Mouse (Mus musculus) adrenal gland, adult 2 months (tissue): Measurements from ENCODE around the gene Gm38100. TPM values are rescaled to one million over a fixed set of nuclear protein-coding genes. Genes with fewer than 3 reads are reported as not detected.

Source experiments
- DNase-seq: peaks from one replicate; pipeline ENCODE4 v3.0.0; 2021
- long read RNA-seq: library from polyadenylated mRNA; stranded (forward); transcript quantifications from one replicate; pipeline ENCODE4 v2.0.0, GENCODE M21; 2021
- polyA plus RNA-seq: library from polyadenylated mRNA; depleted of rRNA; stranded (reverse); fragments of >200 nt; gene quantifications from 2 replicates; pipeline ENCODE4 v1.2.3, GENCODE M21; 2012; rRNA removed
- total RNA-seq, 2 experiments: library from RNA; stranded (reverse); gene quantifications; 2 replicates each; pipeline ENCODE4 v1.2.3; 2021

Gene Gm38100
- total RNA-seq, result not detected
- polyA plus RNA-seq, result not detected in 2 replicates
- long read RNA-seq, result 0 reads

- DNase-seq, result no peak
Observed at GRCm38 (mm10) chr1:175920029-175920428, at the start of gene Gm38100. Gene Gm38100, plus strand, starts transcription at chr1:175920329.

- DNase-seq, result no peak
Observed at GRCm38 (mm10) chr1:175870716-175871115, 49.4 kb upstream of the Gm38100 start.

DNA sequence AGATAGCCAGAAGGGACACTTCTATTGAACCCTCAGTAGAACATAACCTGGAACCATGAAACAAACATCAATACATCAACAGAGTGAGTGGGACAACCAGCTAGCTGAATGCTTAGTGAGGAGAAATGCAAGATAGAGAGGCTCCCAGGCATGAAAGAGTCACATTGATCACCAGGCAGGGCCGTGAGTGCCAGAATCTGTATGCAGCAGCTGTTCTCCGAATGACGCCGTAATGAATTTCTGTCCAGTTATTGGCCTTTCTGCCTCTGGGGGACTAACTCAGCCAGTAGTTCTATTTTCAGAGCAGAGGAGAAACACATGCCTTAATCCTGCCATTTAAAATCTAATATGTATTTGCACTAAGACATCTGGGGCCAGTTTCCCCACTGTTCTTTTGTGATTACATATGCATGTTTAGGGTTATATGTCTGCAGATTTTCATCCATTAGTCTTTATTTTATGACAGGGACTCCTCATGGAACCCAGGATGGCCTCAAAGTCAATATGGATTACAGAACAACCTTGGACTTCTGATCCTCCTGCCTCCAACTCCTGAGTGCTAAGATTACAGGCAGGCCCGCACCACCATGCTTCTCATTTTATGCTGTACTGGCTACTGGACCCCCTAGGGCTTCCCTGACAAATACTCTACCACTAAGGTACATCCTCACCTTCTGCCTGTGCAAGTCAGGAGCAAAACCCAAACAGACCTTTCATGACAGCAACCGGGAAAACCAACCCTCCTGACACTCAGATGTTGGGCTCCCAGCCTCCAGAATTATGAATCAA, 47.9 kb upstream of the Gm38100 start:
- no peak for DNase-seq

- DNase-seq, result peak; percentile 93
Observed at GRCm38 (mm10) chr1:175880453-175881296, 39.5 kb upstream of the Gm38100 start, which contains the start of gene Exo1. Gene Exo1, plus strand, starts transcription at chr1:175880581.

GRCm38 (mm10) chr1:175883398-175883797, 36.7 kb upstream of the Gm38100 start:
- DNase-seq, result no peak

GRCm38 (mm10) chr1:175893263-175893662, 26.9 kb upstream of the Gm38100 start:
- DNase-seq, result no peak

DNA sequence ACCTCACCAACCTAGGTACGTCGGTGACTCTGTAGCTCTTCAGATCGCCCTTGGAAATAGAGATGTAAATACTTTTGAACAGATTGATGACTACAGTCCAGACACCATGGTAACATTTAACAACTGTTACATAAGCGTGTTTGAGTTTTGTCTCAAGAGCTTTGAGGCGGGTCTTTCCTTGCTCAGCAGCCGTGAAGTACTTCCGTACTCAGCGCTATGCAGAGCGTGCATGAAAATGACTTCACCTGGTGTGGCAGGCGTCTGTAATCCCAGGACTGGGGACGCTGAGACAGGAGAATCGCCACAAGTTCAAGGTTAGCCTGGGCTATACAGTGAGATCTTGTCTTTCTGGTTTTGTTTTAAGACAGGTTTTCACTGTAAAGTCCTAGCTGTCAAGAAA, 26.4 kb upstream of the Gm38100 start:
- no peak for DNase-seq

DNA sequence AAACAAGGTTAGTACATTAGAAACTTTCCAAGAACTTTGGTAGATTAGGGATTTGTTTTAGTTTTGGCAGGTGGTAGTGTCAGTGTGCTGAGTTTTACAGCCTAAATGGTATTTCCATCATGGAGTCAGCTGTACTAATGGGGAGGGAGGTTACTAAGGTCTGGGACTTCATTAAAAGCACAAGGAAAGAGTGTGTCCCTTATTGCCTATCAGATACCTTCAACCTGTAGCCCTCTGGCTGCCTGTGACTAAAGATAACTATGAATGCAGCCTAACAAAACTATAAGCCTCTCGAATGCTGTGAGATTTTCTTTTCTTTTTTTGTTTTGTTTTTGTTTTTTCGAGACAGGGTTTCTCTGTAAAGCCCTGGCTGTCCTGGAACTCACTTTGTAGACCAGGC, 8.9 kb upstream of the Gm38100 start:
- no peak for DNase-seq

GRCm38 (mm10) chr1:175912038-175912437, 8.1 kb upstream of the Gm38100 start:
- DNase-seq, result no peak

GRCm38 (mm10) chr1:175913728-175914303, 6.3 kb upstream of the Gm38100 start:
- no peak for DNase-seq

- no peak for DNase-seq
Observed at GRCm38 (mm10) chr1:175921091-175921490, 962 bp downstream of the Gm38100 start.

GRCm38 (mm10) chr1:175923848-175924787, 4.0 kb downstream of the Gm38100 start:
- peak; percentile 71 for DNase-seq

DNA sequence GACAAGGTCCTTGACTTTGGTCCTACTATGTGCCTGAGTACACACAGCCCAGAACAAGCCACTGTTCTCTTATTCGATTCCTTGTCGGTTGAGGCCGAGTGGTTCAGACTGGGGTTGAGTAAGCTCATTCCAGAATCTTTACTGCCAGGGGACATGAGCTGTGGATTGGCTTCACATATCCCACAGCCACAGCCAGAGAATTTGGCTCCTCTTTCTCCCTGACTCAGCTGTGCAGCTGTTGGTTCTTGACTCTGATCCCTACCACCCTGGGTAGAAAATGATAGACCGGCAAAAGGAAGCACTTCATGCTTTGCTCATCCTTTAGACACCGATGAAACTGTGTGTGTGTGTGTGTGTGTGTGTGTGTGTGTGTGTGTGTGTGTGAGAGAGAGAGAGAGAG, 11.3 kb downstream of the Gm38100 start:
- no peak for DNase-seq

GRCm38 (mm10) chr1:175936282-175936737, 16.2 kb downstream of the Gm38100 start:
- DNase-seq, result peak; percentile 55

DNA sequence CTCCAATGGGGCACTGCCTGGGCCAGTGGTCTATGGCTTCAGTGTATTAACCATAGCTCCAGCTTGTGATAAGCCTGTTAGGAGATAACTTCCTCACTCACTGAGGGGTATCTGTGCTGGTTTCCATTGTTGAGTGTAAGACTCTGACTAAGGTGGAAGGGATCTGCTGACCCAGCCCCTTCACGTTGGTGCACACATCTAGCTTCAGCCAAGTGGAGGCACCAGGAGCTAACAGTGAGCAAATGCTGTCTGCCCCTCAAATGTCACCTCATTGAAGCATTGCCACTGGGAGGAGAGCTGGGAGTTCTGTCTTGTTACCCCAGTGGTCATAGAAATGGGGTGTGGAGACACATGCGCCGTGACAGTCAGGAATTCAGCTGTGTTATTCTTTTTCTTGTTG, 18.6 kb downstream of the Gm38100 start:
- DNase-seq, result no peak

DNA sequence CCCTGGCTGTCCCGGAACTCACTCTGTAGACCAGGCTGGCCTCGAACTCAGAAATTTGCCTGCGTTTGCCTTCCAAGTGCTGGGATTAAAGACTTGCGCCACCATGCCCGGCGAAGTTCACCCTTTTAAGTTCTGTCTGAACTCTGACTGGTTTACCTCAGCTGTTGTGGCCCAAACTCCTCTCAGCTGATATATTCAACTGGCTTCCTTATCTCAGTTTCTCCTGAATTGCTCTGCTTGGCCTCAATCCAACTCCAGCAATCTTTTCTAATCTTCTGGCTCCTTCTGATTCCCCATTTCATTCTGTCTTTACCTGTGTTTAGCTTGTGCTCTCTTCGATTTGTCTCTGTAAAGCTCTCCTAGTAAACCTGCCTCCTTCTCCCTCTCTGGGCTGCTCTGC, 23.0 kb downstream of the Gm38100 start:
- DNase-seq, result no peak

- no peak for DNase-seq
Observed at GRCm38 (mm10) chr1:175946718-175947315, 26.7 kb downstream of the Gm38100 start.

GRCm38 (mm10) chr1:175950421-175950820, 30.3 kb downstream of the Gm38100 start:
- DNase-seq, result no peak

- DNase-seq, result no peak
Observed at GRCm38 (mm10) chr1:175950851-175951250, 30.7 kb downstream of the Gm38100 start.

GRCm38 (mm10) chr1:175961786-175962185, 41.7 kb downstream of the Gm38100 start:
- DNase-seq, result no peak
